9 mouse cellular contexts compared by ENCODE assay signal in genomic region chr1:131431456-131432246, GRCm38 (mm10).
DNase-seq lines count a peak whose midpoint lies in the region; ATAC-seq and TF ChIP-seq lines count a peak whose summit lies in the region.
"Had no signal": no experiment of that assay in that cellular context is flagged by ENCODE, and none has a peak within 500 bp of the region (broad histone marks: within the 10 kb centered on the region; RNA-seq: fewer than 3 reads in every experiment).

No protein-coding gene starts in this region.

- no peak overlapping the region for H3K4me3 ChIP-seq in liver, adult 2 months (ENCODE audit: insufficient read depth, low read depth, low read length)
- no peak overlapping the region for H3K4me3 ChIP-seq in liver, embryonic 11.5 days (ENCODE audit: low read depth, low read length)
- no peak overlapping the region for H3K4me3 ChIP-seq in kidney, embryonic 14.5 days (ENCODE audit: low read length)
- H3K4me3 ChIP-seq in liver, embryonic 16.5 days (ENCODE audit: low read depth, low read length), result no peak overlapping the region
- H3K4me3 ChIP-seq: limb, embryonic 12.5 days had no signal

- 67% methylated on average over 5 of the region's 5 CpGs for WGBS in liver, adult 2 months
- 78% methylated on average over 5 of the region's 5 CpGs for WGBS in liver, embryonic 11.5 days
- WGBS in kidney, embryonic 14.5 days, result 53% methylated on average over 5 of the region's 5 CpGs
- WGBS in liver, embryonic 16.5 days (ENCODE audit: insufficient replicate concordance), result 71% methylated on average over 5 of the region's 5 CpGs

- TF ChIP-seq POLR2A in liver, adult 2 months (IDR thresholded peaks at IDR 0.05; ENCODE audit: extremely low read depth, insufficient read depth, low read length), result no peak
- no peak for TF ChIP-seq POLR2A in brain, embryonic 14.5 days (IDR thresholded peaks at IDR 0.05; ENCODE audit: borderline replicate concordance, extremely low read depth, insufficient read depth, insufficient read length, poor library complexity, severe bottlenecking)

- H3K27me3 ChIP-seq in liver, adult 2 months (ENCODE audit: control insufficient read depth, insufficient read depth, low read length), result no peaks in the 10 kb centered on the region
- H3K27me3 ChIP-seq in liver, embryonic 11.5 days (replicated peaks; ENCODE audit: control insufficient read depth, insufficient read depth, low read length), result no peaks in the 10 kb centered on the region
- no peaks in the 10 kb centered on the region for H3K27me3 ChIP-seq in kidney, embryonic 14.5 days (ENCODE audit: control insufficient read depth, insufficient read depth, low read length)
- no peaks in the 10 kb centered on the region for H3K27me3 ChIP-seq in liver, embryonic 16.5 days (ENCODE audit: control insufficient read depth, insufficient read depth, low read depth, low read length)
- H3K27me3 ChIP-seq: limb, embryonic 12.5 days had no signal

- no peak overlapping the region for H3K9ac ChIP-seq in liver, adult 2 months (ENCODE audit: low read depth, low read length)
- H3K9ac ChIP-seq in liver, embryonic 11.5 days (ENCODE audit: low read depth, low read length), result no peak overlapping the region
- no peak overlapping the region for H3K9ac ChIP-seq in kidney, embryonic 14.5 days (ENCODE audit: low read depth, low read length)
- H3K9ac ChIP-seq in liver, embryonic 16.5 days (ENCODE audit: low read depth, low read length), result no peak overlapping the region
- H3K9ac ChIP-seq: limb, embryonic 12.5 days had no signal

- H3K27ac ChIP-seq in liver, adult 2 months (replicated peaks; ENCODE audit: insufficient read depth, low read depth, low read length), result peak overlapping the region; percentile 43; the same call in 1 of the 2 replicates
- no peak overlapping the region for H3K27ac ChIP-seq in liver, embryonic 11.5 days (ENCODE audit: low read depth, low read length)
- no peak overlapping the region for H3K27ac ChIP-seq in kidney, embryonic 14.5 days (ENCODE audit: low read depth, low read length)
- no peak overlapping the region; the same call in 1 of the 2 replicates for H3K27ac ChIP-seq in liver, embryonic 16.5 days (ENCODE audit: low read length)
- H3K27ac ChIP-seq: limb, embryonic 12.5 days had no signal

- H3K9me3 ChIP-seq in liver, embryonic 11.5 days (ENCODE audit: control insufficient read depth, low read length), result no peaks in the 10 kb centered on the region
- H3K9me3 ChIP-seq in kidney, embryonic 14.5 days (ENCODE audit: control insufficient read depth, low read length), result no peaks in the 10 kb centered on the region
- no peaks in the 10 kb centered on the region for H3K9me3 ChIP-seq in liver, embryonic 16.5 days (replicated peaks; ENCODE audit: control insufficient read depth, low read length)
- H3K9me3 ChIP-seq: limb, embryonic 12.5 days had no signal

- peak; percentile 41 for DNase-seq in liver, adult 2 months (ENCODE audit: extremely low read depth, low read depth, low spot score)
- no peak for DNase-seq in liver, embryonic 11.5 days (ENCODE audit: low spot score)
- DNase-seq in brain, embryonic 14.5 days (ENCODE audit: low read depth), result peak; percentile 75
- peak; percentile 76 for DNase-seq in heart, adult 8-10 months (ENCODE audit: low spot score)
- peak; percentile 30 for DNase-seq in right cerebral cortex, postnatal 14 days

- no peak for TF ChIP-seq CTCF in liver, adult 2 months (IDR thresholded peaks at IDR 0.05; ENCODE audit: low read depth, low read length)
- no peak for TF ChIP-seq CTCF in brain, embryonic 14.5 days (IDR thresholded peaks at IDR 0.05; ENCODE audit: borderline replicate concordance, extremely low read depth, insufficient read depth, insufficient read length)

- H3K36me3 ChIP-seq in liver, adult 2 months (ENCODE audit: control insufficient read depth, insufficient read depth, low read length), result 0 out of 2 replicates have a peak, but pooled peaks cover 3% of the 10 kb centered on the region
- H3K36me3 ChIP-seq in liver, embryonic 11.5 days (ENCODE audit: control insufficient read depth, insufficient read depth, low read length), result no peaks in the 10 kb centered on the region
- no peaks in the 10 kb centered on the region for H3K36me3 ChIP-seq in kidney, embryonic 14.5 days (ENCODE audit: control insufficient read depth, insufficient read depth, low read length)
- no peaks in the 10 kb centered on the region for H3K36me3 ChIP-seq in liver, embryonic 16.5 days (ENCODE audit: control insufficient read depth, insufficient read depth)
- H3K36me3 ChIP-seq: limb, embryonic 12.5 days had no signal

- ATAC-seq in liver, embryonic 11.5 days (replicated peaks; ENCODE audit: low FRiP score), result no peak
- peak; percentile 66; the same call in 1 of the 2 replicates for ATAC-seq in kidney, embryonic 14.5 days (ENCODE audit: low FRiP score, low TSS enrichment)
- peak; percentile 55 for ATAC-seq in liver, embryonic 16.5 days (ENCODE audit: low read depth)
- ATAC-seq in CD4-positive, CD25-positive, alpha-beta regulatory T cell, adult 4 months, result no peak

- H3K4me2 ChIP-seq in liver, embryonic 11.5 days, result no peak overlapping the region
- no peak overlapping the region for H3K4me2 ChIP-seq in kidney, embryonic 14.5 days (replicated peaks; ENCODE audit: low read depth, low read length)
- no peak overlapping the region for H3K4me2 ChIP-seq in liver, embryonic 16.5 days (ENCODE audit: low read depth, low read length)
- H3K4me2 ChIP-seq: limb, embryonic 12.5 days had no signal

- H3K79me2 ChIP-seq in liver, adult 2 months (ENCODE audit: control insufficient read depth, insufficient read depth, low read length), result no peaks in the 10 kb centered on the region; the same call in 1 of the 2 replicates

- peaks cover 4% of the 10 kb centered on the region for H3K4me1 ChIP-seq in liver, adult 2 months (ENCODE audit: control insufficient read depth, insufficient read depth, low read length)
- H3K4me1 ChIP-seq in liver, embryonic 11.5 days (replicated peaks; ENCODE audit: control insufficient read depth, insufficient read depth, low read length), result peaks cover 6% of the 10 kb centered on the region; the same call in 1 of the 2 replicates
- peaks cover 5% of the 10 kb centered on the region; the same call in 1 of the 2 replicates for H3K4me1 ChIP-seq in kidney, embryonic 14.5 days (ENCODE audit: control insufficient read depth, insufficient read depth, low read length)
- H3K4me1 ChIP-seq in liver, embryonic 16.5 days (ENCODE audit: control insufficient read depth, low read depth, low read length), result peaks cover 3% of the 10 kb centered on the region

Comparison
In these comparisons a context has a peak if more than half of its experiments do, and no peak if none do; other contexts are left out.
1. ATAC-seq: peak in kidney, embryonic 14.5 days (single experiment) and liver, embryonic 16.5 days (single experiment); none in liver, embryonic 11.5 days (single experiment) and CD4-positive, CD25-positive, alpha-beta regulatory T cell, adult 4 months (single experiment).